Mouse (Mus musculus) CH12.LX (cell line): Measurements from ENCODE around the gene Fam71b. TPM values are rescaled to one million over a fixed set of nuclear protein-coding genes. Genes with fewer than 3 reads are reported as not detected.
A peak's percentile ranks its signal among the peaks of the same experiment; 100 is the strongest.

Experiments used
- DNase-seq: peaks from one replicate; pipeline ENCODE4 v3.0.0-alpha.2; 2013; ENCODE audit errors: extremely low read depth
- H3K27ac ChIP-seq: 2 replicates; pipeline ENCODE4 v1.5.1; 2012; ENCODE audit warnings: low read depth, mild to moderate bottlenecking, control low read depth, moderate library complexity; ENCODE audit not compliant: insufficient read depth
- H3K27me3 ChIP-seq: replicated peaks from 2 replicates; pipeline ENCODE3; 2012; ENCODE audit warnings: inconsistent platforms
- H3K36me3 ChIP-seq, 2 experiments: replicated peaks in 1 of 2; 2 replicates each; pipeline versions ENCODE3 to v1.6.1; 2012; ENCODE audit warnings: inconsistent platforms in 1 of 2, low read length in 1 of 2, mild to moderate bottlenecking in 1 of 2, mixed read lengths in 1 of 2, moderate library complexity in 1 of 2; ENCODE audit not compliant: control insufficient read depth in 1 of 2, insufficient read depth in 1 of 2
- H3K4me1 ChIP-seq, 2 experiments: 2 replicates each; pipeline ENCODE4 v1.6.1; 2012; ENCODE audit warnings: inconsistent platforms in 1 of 2, moderate library complexity in 1 of 2; ENCODE audit not compliant: insufficient read depth in 2 of 2, control insufficient read depth in 1 of 2
- H3K4me2 ChIP-seq: 2 replicates; pipeline ENCODE4 v1.6.1; 2012; ENCODE audit warnings: low read depth, mild to moderate bottlenecking, control low read depth; ENCODE audit not compliant: poor library complexity, insufficient read depth, severe bottlenecking
- H3K4me3 ChIP-seq, 3 experiments: fragments of 150-350 bp in 1 of 3; sonication (generic) in 1 of 3; replicated peaks in 1 of 3; 2 replicates each; pipeline versions ENCODE3 to v1.5.1; 2011 to 2012; ENCODE audit warnings: low read depth in 2 of 3, low read length in 2 of 3, mild to moderate bottlenecking in 2 of 3, moderate library complexity in 2 of 3, control low read depth in 1 of 3, improper control_type of control experiment in 1 of 3, inconsistent platforms in 1 of 3, mixed read lengths in 1 of 3; ENCODE audit not compliant: poor library complexity in 1 of 3
- H3K79me2 ChIP-seq: replicated peaks from 2 replicates; pipeline ENCODE4 v1.6.1; 2012; ENCODE audit warnings: mild to moderate bottlenecking, moderate library complexity; ENCODE audit not compliant: control insufficient read depth, poor library complexity, insufficient read depth, severe bottlenecking; ENCODE audit errors: extremely low read depth
- H3K9ac ChIP-seq: 2 replicates; pipeline ENCODE4 v1.6.1; 2012; ENCODE audit warnings: low read depth, mild to moderate bottlenecking, control low read depth, moderate library complexity; ENCODE audit not compliant: insufficient read depth
- H3K9me3 ChIP-seq: replicated peaks from 2 replicates; pipeline ENCODE3; 2012; ENCODE audit warnings: low read length, inconsistent platforms, mixed read lengths
- CHD1 ChIP-seq: IDR thresholded peaks from 2 replicates; pipeline ENCODE4 v1.6.1; 2012; ENCODE audit warnings: low read depth, low read length, improper control_type of control experiment, inconsistent platforms
- CHD2 ChIP-seq: IDR thresholded peaks from 2 replicates; pipeline ENCODE4 v1.6.1; 2011; ENCODE audit warnings: low read length, improper control_type of control experiment
- CTCF ChIP-seq, 2 experiments: IDR thresholded peaks in 1 of 2; conservative IDR thresholded peaks in 1 of 2; 2 replicates each; pipeline ENCODE4 v1.5.1; 2011 to 2012; ENCODE audit warnings: low read depth in 2 of 2, low read length in 2 of 2, improper control_type of control experiment in 1 of 2, inconsistent platforms in 1 of 2, mild to moderate bottlenecking in 1 of 2, moderate library complexity in 1 of 2
- E2F4 ChIP-seq: IDR thresholded peaks from 2 replicates; pipeline ENCODE4 v1.6.1; 2011; ENCODE audit warnings: low read depth, low read length, improper control_type of control experiment; ENCODE audit not compliant: insufficient replicate concordance
- EP300 ChIP-seq: IDR thresholded peaks from 2 replicates; pipeline ENCODE4 v1.6.1; 2011; ENCODE audit warnings: low read length, improper control_type of control experiment
- ETS1 ChIP-seq: conservative IDR thresholded peaks from 2 replicates; pipeline ENCODE4 v1.6.1; 2012; ENCODE audit warnings: low read depth, mild to moderate bottlenecking, inconsistent platforms, low read length, improper control_type of control experiment, moderate library complexity
- JUN ChIP-seq: IDR thresholded peaks from 2 replicates; pipeline ENCODE4 v1.6.1; 2011; ENCODE audit warnings: low read depth, mild to moderate bottlenecking, low read length, improper control_type of control experiment, moderate library complexity; ENCODE audit not compliant: insufficient read depth
- JUND ChIP-seq: conservative IDR thresholded peaks from 2 replicates; pipeline ENCODE4 v1.6.1; 2011; ENCODE audit warnings: low read depth, low read length, improper control_type of control experiment
- KAT2A ChIP-seq: IDR thresholded peaks from 2 replicates; pipeline ENCODE4 v1.6.1; 2012; ENCODE audit warnings: low read length, improper control_type of control experiment, inconsistent platforms; ENCODE audit not compliant: insufficient replicate concordance
- MAFK ChIP-seq: IDR thresholded peaks from 2 replicates; pipeline ENCODE4 v1.6.1; 2011; ENCODE audit warnings: low read length, improper control_type of control experiment; ENCODE audit not compliant: insufficient replicate concordance
- MAX ChIP-seq: IDR thresholded peaks from 2 replicates; pipeline ENCODE4 v1.6.1; 2011; ENCODE audit warnings: low read length, improper control_type of control experiment
- MAZ ChIP-seq: IDR thresholded peaks from 2 replicates; pipeline ENCODE4 v1.6.1; 2012; ENCODE audit warnings: low read depth, mild to moderate bottlenecking, inconsistent platforms, low read length, improper control_type of control experiment, moderate library complexity
- MEF2A ChIP-seq: IDR thresholded peaks from 2 replicates; pipeline ENCODE4 v1.6.1; 2014; ENCODE audit warnings: low read depth, mild to moderate bottlenecking, inconsistent platforms, low read length, improper control_type of control experiment, borderline replicate concordance
- NELFE ChIP-seq: IDR thresholded peaks from 2 replicates; pipeline ENCODE4 v1.6.1; 2011; ENCODE audit warnings: low read depth, low read length, improper control_type of control experiment
- POLR2A ChIP-seq: IDR thresholded peaks from 2 replicates; pipeline ENCODE4 v1.6.1; 2011; ENCODE audit warnings: low read depth, mild to moderate bottlenecking, improper control_type of control experiment, low read length
- POLR2AphosphoS2 ChIP-seq: IDR thresholded peaks from 2 replicates; pipeline ENCODE4 v1.6.1; 2011; ENCODE audit warnings: low read depth, low read length, improper control_type of control experiment
- RAD21 ChIP-seq: IDR thresholded peaks from 2 replicates; pipeline ENCODE4 v1.6.1; 2011; ENCODE audit warnings: low read depth, mild to moderate bottlenecking, low read length, improper control_type of control experiment, moderate library complexity
- RCOR1 ChIP-seq: conservative IDR thresholded peaks from 2 replicates; pipeline ENCODE4 v1.6.1; 2012; ENCODE audit warnings: low read depth, mild to moderate bottlenecking, inconsistent platforms, low read length, improper control_type of control experiment
- SIN3A ChIP-seq: IDR thresholded peaks from 2 replicates; pipeline ENCODE4 v1.6.1; 2012; ENCODE audit warnings: low read length, improper control_type of control experiment, inconsistent platforms
- SMC3 ChIP-seq: IDR thresholded peaks from 2 replicates; pipeline ENCODE4 v1.6.1; 2011; ENCODE audit warnings: low read depth, low read length, improper control_type of control experiment
- UBTF ChIP-seq: IDR thresholded peaks from 2 replicates; pipeline ENCODE4 v1.6.1; 2012; ENCODE audit warnings: low read depth, mild to moderate bottlenecking, inconsistent platforms, low read length, improper control_type of control experiment, moderate library complexity
- USF1 ChIP-seq: IDR thresholded peaks from 2 replicates; pipeline ENCODE4 v1.6.1; 2014; ENCODE audit warnings: low read depth, mild to moderate bottlenecking, inconsistent platforms, low read length, improper control_type of control experiment
- ZC3H11A ChIP-seq: IDR thresholded peaks from 2 replicates; pipeline ENCODE4 v1.6.1; 2012; ENCODE audit warnings: low read depth, mild to moderate bottlenecking, inconsistent platforms, low read length, improper control_type of control experiment
- ZMIZ1 ChIP-seq: IDR thresholded peaks from 2 replicates; pipeline ENCODE4 v1.6.1; 2012; ENCODE audit warnings: low read depth, mild to moderate bottlenecking, inconsistent platforms, low read length, improper control_type of control experiment
- dilution Hi-C: fragments of 300-500 bp; cut with MboI; formaldehyde crosslinking; loops from 2 replicates; pipeline ENCODE4 v1.14.3; 2020; ENCODE audit warnings: low sequenced_read_pairs; ENCODE audit not compliant: extremely low pct_unique_long_range_greater_than_20kb, extremely low pct_ligation_motif_present
- in situ Hi-C: fragments of 300-500 bp; cut with MboI; formaldehyde crosslinking; loops from 3 replicates; pipeline ENCODE4 v1.14.3; 2019; ENCODE audit warnings: low sequenced_read_pairs, low pct_ligation_motif_present, low pct_unique_long_range_greater_than_20kb, mixed read lengths
- polyA plus RNA-seq: library from polyadenylated mRNA; unstranded; fragments of >175 nt; gene quantifications from 2 replicates; pipeline ENCODE4 v1.2.1, GENCODE M21; 2012; ENCODE audit warnings: low read depth; ENCODE audit not compliant: insufficient read length
- total RNA-seq, 2 experiments: library from RNA; depleted of rRNA; stranded (reverse); fragments of 300-350 nt in 1 of 2; fragments of >200 nt in 1 of 2; gene quantifications; 2 replicates each; pipeline ENCODE4 v1.2.3; 2012 to 2014

Fam71b gene
- total and polyA plus RNA-seq, 3 experiments, result 0.46 to 2.6 (median 2.4) TPM

DNA sequence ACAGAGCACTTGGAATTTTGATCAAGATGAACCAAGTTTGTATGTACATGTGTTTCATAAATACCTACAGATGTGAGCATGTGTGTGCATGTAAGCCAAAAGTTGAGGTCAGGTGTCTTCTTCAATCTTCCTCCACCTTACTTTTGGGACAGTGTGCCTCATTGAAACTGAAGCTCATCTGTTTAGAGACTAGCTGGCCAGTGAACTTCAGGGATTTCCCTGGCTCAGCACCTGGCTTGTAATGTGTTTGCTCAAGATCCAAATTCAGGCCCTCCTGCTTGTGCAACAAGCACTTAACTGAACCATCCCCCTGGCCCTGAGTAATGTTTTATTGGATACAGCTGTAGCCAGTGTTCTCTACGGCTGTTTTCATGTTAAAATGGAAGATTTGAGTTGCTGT lies 22.1 kb downstream of the Fam71b start (continued):
- TF ChIP-seq UBTF (no peak), CTCF (conservative IDR thresholded peaks at IDR 0.05 in 1 of 2, IDR thresholded peaks at IDR 0.05 in 1 of 2; ENCODE audit: low read depth in 2 of 2, low read length in 2 of 2) (no peak), SIN3A (peak; percentile 67), EP300 (peak; percentile 76), ZMIZ1 (no peak), CHD2 (no peak), RCOR1 (0 out of 2 replicates have a peak, but pooled peaks have one; percentile 55), POLR2A (no peak), MEF2A (peak; percentile 50; the same call in 1 of the 2 replicates), SMC3 (no peak)

DNA sequence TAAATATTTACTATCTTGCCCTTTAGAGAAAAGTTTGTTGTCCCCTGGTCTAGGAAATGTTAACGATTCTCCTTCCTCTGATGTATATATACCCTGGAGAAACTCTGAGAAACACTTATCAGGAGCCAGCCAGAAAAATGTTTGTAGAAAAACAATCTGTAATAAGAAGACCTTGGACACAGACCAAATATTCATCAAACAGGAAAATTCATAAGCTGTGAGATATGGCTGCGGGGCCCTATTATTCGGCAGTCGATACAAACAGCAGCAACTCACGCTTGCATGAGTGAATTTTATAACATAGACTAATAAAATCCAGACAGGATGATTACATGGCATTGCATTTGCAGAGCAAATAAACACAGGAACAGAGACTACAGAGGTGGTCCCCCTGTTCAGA lies 22.5 kb downstream of the Fam71b start:
- Histone ChIP-seq H3K36me3 (no peaks in the 10 kb centered on the region), H3K4me3 (no peak overlapping the region), H3K9me3 (peaks cover 4% of the 10 kb centered on the region), H3K4me1 (peaks cover 11 to 46% of the 10 kb centered on the region in 2 experiments), H3K27me3 (no peaks in the 10 kb centered on the region), H3K9ac (no peak overlapping the region), H3K79me2 (no peaks in the 10 kb centered on the region), H3K27ac (no peak overlapping the region), H3K4me2 (no peak overlapping the region)
- no peak for DNase-seq
- TF ChIP-seq MEF2A (no peak), MAX (no peak), RAD21 (no peak), ZC3H11A (no peak), MAZ (no peak), CHD1 (no peak), USF1 (no peak), KAT2A (no peak), MAFK (no peak), POLR2AphosphoS2 (no peak), JUND (no peak), ETS1 (no peak), CHD2 (no peak), SMC3 (no peak), NELFE (no peak), E2F4 (no peak), JUN (no peak)
- in situ Hi-C loops (no loop called here), dilution Hi-C loops (no loop called here)
